Mouse (Mus musculus): Measurements from ENCODE around the gene Cyp4f40.
"Not testable (repeated sequence)": the region's sequence is repeated elsewhere in the genome, so short reads cannot be mapped to it uniquely, and the experiment has no call there.

Gene Cyp4f40

GRCm38 (mm10) chr17:32710541-32710940, 51.8 kb downstream of the Cyp4f40 start:
- not testable (repeated sequence) for DNase-seq (ENCODE audit: low read depth, low spot score)

DNA sequence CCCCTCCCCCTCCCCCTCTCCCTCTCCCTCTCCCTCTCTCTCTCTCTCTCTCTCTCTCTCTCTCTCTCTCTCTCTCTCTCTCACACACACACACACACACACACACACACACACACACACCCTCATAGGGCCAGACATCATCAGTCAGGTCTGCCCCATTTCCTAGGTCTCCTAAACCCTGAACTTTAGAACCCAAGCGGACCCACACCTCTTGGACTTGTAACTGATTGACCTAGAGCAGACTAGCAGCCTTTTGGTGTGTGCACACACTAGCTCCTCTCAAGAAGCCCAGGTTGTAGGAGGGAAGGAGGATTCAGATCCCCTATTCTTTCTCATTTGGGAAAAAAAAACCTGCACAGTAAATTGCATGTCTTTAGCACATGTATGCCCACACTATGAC, 63.5 kb downstream of the Cyp4f40 start:
- DNase-seq (ENCODE audit: low read depth, low spot score) = not testable (repeated sequence)

GRCm38 (mm10) chr17:32722771-32723170, 64.1 kb downstream of the Cyp4f40 start:
- no peak for DNase-seq (ENCODE audit: low read depth, low spot score)

- DNase-seq (ENCODE audit: low read depth, low spot score) = not testable (repeated sequence)
These were observed 67.7 kb downstream of the Cyp4f40 start for GRCm38 (mm10) chr17:32726360-32726759.
